Mouse (Mus musculus) stomach, embryonic 14.5 days (tissue): ENCODE results near the gene Foxd3. TPM values are rescaled to one million over a fixed set of nuclear protein-coding genes. Genes with fewer than 3 reads are reported as not detected.
"Not testable (repeated sequence)": the region's sequence is repeated elsewhere in the genome, so short reads cannot be mapped to it uniquely, and the experiment has no call there.

Experiments
- ATAC-seq: fragments of 200-750 bp; cut with Nextera tagmentation; 2 replicates; pipeline ENCODE4 v1.8.0; 2017; ENCODE audit warnings: low read depth, moderate TSS enrichment; ENCODE audit not compliant: insufficient number of reproducible peaks, insufficient read depth, low FRiP score
- H3K27ac ChIP-seq: fragments of 300-500 bp; sonication (generic); 2 replicates; pipeline ENCODE4 v1.5.1; 2014; ENCODE audit warnings: mild to moderate bottlenecking, low read length, moderate library complexity, mixed read lengths
- H3K27me3 ChIP-seq: fragments of 300-500 bp; sonication (generic); 2 replicates; pipeline ENCODE4 v1.6.1; 2014; ENCODE audit warnings: low read length, control low read depth, mixed read lengths; ENCODE audit not compliant: control insufficient read depth, insufficient read depth
- H3K36me3 ChIP-seq: fragments of 300-500 bp; sonication (generic); 2 replicates; pipeline ENCODE4 v1.6.1; 2014; ENCODE audit warnings: mild to moderate bottlenecking, control low read depth, low read length, moderate library complexity, mixed read lengths; ENCODE audit not compliant: control insufficient read depth, insufficient read depth
- H3K4me1 ChIP-seq: fragments of 300-500 bp; sonication (generic); 2 replicates; pipeline ENCODE4 v1.6.1; 2014; ENCODE audit warnings: low read length, control low read depth, mixed read lengths; ENCODE audit not compliant: control insufficient read depth, insufficient read depth
- H3K4me2 ChIP-seq: fragments of 300-500 bp; sonication (generic); replicated peaks from 2 replicates; pipeline ENCODE4 v1.6.1; 2014; ENCODE audit warnings: low read depth, low read length, control low read depth
- H3K4me3 ChIP-seq: fragments of 300-500 bp; sonication (generic); 2 replicates; pipeline ENCODE4 v1.5.1; 2014; ENCODE audit warnings: low read depth, low read length, control low read depth
- H3K9ac ChIP-seq: fragments of 300-500 bp; sonication (generic); replicated peaks from 2 replicates; pipeline ENCODE4 v1.6.1; 2014; ENCODE audit warnings: low read depth, mild to moderate bottlenecking, control low read depth, low read length, moderate library complexity, mixed read lengths
- H3K9me3 ChIP-seq: fragments of 300-500 bp; sonication (generic); 2 replicates; pipeline ENCODE4 v1.6.1; 2016; ENCODE audit warnings: low read depth, low read length, control low read depth; ENCODE audit not compliant: control insufficient read depth
- WGBS: fragments of 180-500 bp; shearing (Covaris S2); extraction: QIAGEN DNeasy Blood & Tissue Kit; methylation state at CpG from one replicate; pipeline ENCODE4 v1.1.7; 2014; 5-methylcytosine and 5-hydroxymethylcytosine counted together
- polyA plus RNA-seq: library from polyadenylated mRNA; unstranded; fragments of >200 nt; fragmentation: Nextera tagmentation; extraction: Ambion mirVana; gene quantifications from 2 replicates; pipeline ENCODE4 v1.2.1, GENCODE M21; 2014

The Foxd3 gene
- polyA plus RNA-seq, result 1.7 and 2.1 TPM in 2 replicates

DNA sequence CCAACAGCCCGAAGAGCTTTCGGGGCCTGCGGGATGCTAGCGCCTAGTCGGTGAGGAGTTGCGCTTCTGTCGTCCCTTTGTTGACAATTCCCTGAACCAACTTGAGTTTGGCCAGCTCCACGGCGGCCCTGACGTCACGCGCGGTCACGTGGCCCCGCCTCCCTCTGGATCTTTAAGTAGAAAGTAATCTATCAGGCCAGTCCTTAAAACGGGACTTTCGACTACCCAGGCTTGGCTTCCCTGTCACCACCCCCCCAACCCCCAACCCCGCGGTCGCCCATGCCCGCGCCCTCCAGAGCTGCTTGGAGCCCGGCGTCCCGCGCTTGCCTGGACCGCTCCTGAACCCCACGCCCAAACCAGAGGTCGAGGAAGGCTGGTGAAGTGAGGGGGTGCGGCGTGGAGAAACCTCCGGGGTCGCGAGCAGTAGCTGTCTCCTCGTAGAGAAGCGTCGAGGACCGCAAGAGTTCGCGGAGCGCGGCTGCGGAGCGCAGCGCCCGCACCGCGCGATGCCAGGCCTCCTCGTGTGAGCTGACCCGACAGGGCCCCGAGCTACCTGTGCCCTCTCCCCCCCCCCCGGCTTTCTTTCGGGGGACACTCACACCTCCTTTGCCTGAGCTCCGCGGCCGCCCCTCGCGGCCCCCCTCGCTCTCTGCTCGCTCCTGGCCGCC lies at the start of gene Foxd3:
TSS of gene Foxd3 (plus strand) at position 363 of the 668 bp plus-strand sequence.
- Histone ChIP-seq H3K9me3 (no peaks in the 10 kb centered on the region), H3K27me3 (peaks cover 55% of the 10 kb centered on the region), H3K36me3 (no peaks in the 10 kb centered on the region), H3K27ac (peak within 1 kb of the TSS; percentile 27; the same call in 1 of the 2 replicates), H3K4me1 (peaks cover 15% of the 10 kb centered on the region; the same call in 1 of the 2 replicates), H3K4me2 (peak within 1 kb of the TSS; percentile 39), H3K9ac (no peak within 1 kb of the TSS), H3K4me3 (peak within 1 kb of the TSS; percentile 26)
- ATAC-seq, result peak; percentile 56
- WGBS, result 2% methylated on average over 55 of the region's 62 CpGs

DNA sequence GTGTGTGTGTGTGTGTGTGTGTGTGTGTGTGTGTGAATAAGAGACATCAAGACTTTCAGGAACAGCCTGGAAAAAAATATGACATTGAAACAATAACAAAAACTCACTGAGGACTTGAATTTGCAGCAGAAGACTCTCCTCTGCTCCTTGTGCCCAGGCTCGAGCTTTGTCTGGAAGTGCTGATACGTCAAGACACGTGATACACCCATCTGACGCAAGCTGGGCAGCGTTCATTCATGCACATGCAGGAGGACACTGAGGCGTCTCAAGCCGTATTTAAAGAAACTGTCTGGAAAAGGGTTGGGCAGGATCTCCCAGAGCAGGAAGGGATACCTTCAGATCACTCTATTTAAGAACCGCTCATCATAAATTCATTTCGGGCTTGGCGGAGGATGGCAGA lies 43.9 kb upstream of the Foxd3 start:
- 87% methylated on average over 10 of the region's 10 CpGs for WGBS
- no peaks in the 10 kb centered on the region for H3K27me3 ChIP-seq

DNA sequence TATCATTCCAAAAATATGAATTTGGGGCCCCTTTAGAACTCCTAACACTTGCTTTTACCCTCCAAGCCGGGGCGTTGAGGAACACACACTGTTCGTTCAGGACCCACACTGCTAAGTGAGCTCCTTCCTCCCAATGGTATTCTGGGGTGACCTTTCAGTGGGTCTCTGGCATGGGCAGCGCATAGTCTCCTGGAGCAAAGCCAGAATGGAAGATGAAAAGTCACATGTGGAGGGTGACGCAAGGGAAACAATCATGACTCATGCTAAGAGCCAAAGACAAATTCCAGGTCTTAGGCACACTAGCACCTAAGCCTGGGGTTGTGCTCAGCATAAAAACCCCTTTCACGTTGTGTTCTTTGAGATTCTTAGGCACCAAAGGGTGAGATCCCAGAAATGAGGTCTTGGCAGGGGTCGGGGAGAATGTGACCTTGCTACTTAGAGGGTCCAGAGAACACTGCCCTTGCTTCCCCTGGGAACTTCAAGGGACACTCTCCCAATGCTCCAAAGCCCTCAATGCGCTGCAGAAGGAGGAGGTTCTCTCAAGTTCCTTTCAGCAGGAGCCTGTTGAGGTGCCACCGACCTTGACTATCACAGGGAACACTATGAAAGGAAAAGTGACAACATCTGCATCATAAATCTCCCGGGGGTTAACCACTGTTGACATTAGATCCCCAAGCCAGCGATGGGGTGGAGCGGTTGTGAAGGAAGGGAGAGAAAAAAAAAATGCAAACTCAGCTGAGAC lies 43.3 kb upstream of the Foxd3 start:
- Histone ChIP-seq H3K9ac (no peak overlapping the region), H3K4me2 (no peak overlapping the region), H3K4me3 (no peak overlapping the region), H3K9me3 (no peaks in the 10 kb centered on the region), H3K27me3 (no peaks in the 10 kb centered on the region), H3K36me3 (no peaks in the 10 kb centered on the region), H3K4me1 (no peaks in the 10 kb centered on the region), H3K27ac (no peak overlapping the region)
- 61% methylated on average over 12 of the region's 12 CpGs for WGBS
- no peak for ATAC-seq

More for the DNA sequence above, 43.9 kb upstream of the Foxd3 start:
- H3K4me1 ChIP-seq, result no peaks in the 10 kb centered on the region
- no peak overlapping the region for H3K27ac ChIP-seq
- H3K4me3 ChIP-seq, result no peak overlapping the region
- no peaks in the 10 kb centered on the region for H3K9me3 ChIP-seq
- no peak for ATAC-seq
- H3K9ac ChIP-seq, result no peak overlapping the region
- no peak overlapping the region for H3K4me2 ChIP-seq
- no peaks in the 10 kb centered on the region for H3K36me3 ChIP-seq

DNA sequence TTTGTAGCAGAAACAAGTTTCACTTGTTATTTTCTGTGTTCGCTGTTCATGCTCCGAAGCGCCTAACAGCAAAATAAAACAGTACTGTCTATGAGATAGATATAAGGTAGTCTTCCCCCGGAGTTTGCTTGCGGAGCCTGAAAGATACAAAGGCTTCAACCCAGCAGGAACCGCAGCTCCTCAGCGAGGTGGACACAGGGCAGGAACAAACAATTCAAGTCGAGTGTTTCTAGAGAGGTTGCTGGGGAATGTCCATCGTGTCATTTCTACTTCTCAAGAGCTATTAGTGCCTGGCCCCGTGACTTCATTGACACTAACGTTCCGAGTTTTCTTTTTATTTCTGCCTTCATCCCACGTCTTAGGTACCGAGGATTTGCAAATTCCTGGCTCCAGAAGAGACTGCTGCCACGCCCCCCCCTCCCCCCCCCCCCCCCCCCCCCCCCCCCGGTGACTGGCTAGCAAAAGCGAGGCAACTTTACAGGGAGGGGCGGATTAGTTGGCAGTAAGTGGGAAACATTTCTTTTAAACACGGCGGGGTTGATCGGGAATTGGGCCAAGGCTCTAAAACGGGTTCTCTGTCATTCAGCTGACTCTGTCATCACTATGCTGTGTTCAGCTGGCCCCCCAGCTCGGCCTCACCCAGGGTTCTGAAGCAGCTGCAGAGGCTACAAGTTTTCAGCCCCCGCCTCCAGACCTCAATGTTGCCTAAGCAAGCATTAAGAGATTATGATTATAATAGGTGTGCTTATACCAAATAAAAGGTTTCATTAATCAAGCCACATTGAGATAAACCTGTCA lies 29.9 kb upstream of the Foxd3 start:
- no peaks in the 10 kb centered on the region for H3K9me3 ChIP-seq
- peak overlapping the region; percentile 35 for H3K4me2 ChIP-seq
- no peaks in the 10 kb centered on the region for H3K36me3 ChIP-seq
- WGBS, result 12% methylated on average over 21 of the region's 24 CpGs
- 0 out of 2 replicates have a peak, but pooled peaks cover 4% of the 10 kb centered on the region for H3K4me1 ChIP-seq
- ATAC-seq, result peak; percentile 37; the same call in 1 of the 2 replicates
- H3K27ac ChIP-seq, result no peak overlapping the region
- H3K4me3 ChIP-seq, result no peak overlapping the region
- H3K9ac ChIP-seq, result no peak overlapping the region; the same call in 1 of the 2 replicates
- no peaks in the 10 kb centered on the region for H3K27me3 ChIP-seq

DNA sequence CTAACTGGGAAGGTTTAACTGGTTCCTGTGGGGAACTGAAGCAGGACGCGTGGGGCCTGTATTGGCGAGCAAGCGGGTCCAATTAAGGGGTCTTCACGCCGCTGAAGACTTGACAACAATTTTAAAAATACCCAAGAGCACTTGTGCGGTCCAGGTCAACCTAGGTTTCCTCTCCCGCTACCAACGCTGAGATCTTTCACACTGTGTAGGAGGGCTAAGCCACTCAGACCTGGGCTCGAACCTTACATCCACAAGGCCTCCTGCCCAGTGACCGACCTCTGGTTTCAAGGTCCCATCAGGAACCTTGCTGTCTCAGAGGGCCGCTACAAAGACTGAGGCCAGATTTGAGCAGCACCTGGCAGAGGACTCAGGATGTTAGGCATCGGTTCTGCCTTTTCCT lies 29.0 kb upstream of the Foxd3 start:
- 0 out of 2 replicates have a peak, but pooled peaks cover 4% of the 10 kb centered on the region for H3K4me1 ChIP-seq
- no peak overlapping the region for H3K27ac ChIP-seq
- H3K27me3 ChIP-seq, result no peaks in the 10 kb centered on the region
- no peak for ATAC-seq
- no peaks in the 10 kb centered on the region for H3K36me3 ChIP-seq
- 62% methylated on average over 13 of the region's 13 CpGs for WGBS
- H3K4me2 ChIP-seq, result no peak overlapping the region
- H3K9ac ChIP-seq, result no peak overlapping the region
- no peak overlapping the region for H3K4me3 ChIP-seq
- H3K9me3 ChIP-seq, result no peaks in the 10 kb centered on the region

DNA sequence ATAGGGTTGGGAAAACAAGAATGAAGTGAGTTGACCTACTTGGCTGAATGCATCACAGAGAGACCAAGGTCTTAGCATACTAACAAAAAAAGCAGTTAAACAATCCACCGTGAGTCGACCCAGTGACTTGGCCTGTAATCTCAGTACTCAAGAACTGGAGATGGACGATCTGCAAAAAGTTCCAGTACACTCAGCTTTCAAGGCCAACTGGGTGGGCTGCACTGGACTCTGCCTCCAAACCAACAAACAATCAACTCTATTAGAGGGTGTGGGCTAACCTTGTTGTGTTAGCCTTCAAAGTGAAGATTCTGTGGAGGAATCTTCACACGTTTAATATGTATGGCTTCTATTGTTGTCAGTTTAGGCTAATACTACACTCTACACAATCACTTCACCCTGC lies 20.1 kb upstream of the Foxd3 start:
- no peaks in the 10 kb centered on the region for H3K4me1 ChIP-seq
- no peaks in the 10 kb centered on the region for H3K9me3 ChIP-seq
- WGBS, result 68% methylated on average over 4 of the region's 4 CpGs
- H3K4me2 ChIP-seq, result no peak overlapping the region
- no peaks in the 10 kb centered on the region for H3K27me3 ChIP-seq
- no peak overlapping the region for H3K27ac ChIP-seq
- H3K36me3 ChIP-seq, result no peaks in the 10 kb centered on the region
- H3K9ac ChIP-seq, result no peak overlapping the region
- no peak overlapping the region for H3K4me3 ChIP-seq
- ATAC-seq, result no peak

DNA sequence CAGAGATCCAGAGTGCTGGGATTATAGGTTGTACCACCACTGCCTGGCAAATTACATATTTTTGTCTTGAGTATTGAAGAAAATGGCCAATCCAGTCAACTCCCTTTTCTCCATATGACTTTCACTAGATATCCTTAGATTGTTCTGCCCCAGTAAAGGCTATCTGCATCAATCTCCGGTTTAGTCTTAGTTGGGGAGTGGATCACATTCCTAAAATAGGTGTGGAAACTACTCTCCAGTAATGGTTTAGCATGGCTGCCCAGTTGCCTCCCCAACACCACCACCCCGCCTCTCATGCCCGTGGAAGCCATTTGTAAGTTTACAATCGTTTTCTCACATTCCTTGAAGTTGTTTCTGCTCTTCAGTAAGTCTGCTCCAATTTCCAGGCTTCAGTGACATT lies 19.4 kb upstream of the Foxd3 start:
- Histone ChIP-seq H3K9me3 (no peaks in the 10 kb centered on the region), H3K27ac (no peak overlapping the region), H3K27me3 (no peaks in the 10 kb centered on the region), H3K4me3 (no peak overlapping the region), H3K36me3 (no peaks in the 10 kb centered on the region), H3K4me1 (no peaks in the 10 kb centered on the region), H3K4me2 (no peak overlapping the region), H3K9ac (no peak overlapping the region)
- 81% methylated on average over 4 of the region's 4 CpGs for WGBS
- ATAC-seq, result no peak

DNA sequence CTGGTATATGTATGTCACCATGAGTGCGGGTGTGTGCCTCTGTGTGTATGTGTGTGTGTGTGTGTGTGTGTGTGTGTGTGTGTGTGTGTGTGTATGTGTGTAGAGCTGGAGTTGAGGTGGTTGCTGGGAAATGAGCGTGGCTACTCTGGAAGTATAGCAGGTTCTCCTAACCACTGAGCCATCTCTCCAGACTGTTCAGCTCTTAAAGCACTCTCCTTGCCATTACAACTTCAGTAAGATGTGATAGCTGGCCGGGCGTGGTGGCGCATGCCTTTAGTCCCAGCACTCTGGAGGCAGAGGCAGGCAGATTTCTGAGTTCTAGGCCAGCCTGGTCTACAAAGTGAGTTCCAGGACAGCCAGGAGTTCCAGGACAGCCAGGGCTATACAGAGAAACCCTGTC lies 15.5 kb upstream of the Foxd3 start:
- H3K4me3 ChIP-seq, H3K27ac ChIP-seq, H3K4me1 ChIP-seq, H3K9me3 ChIP-seq, H3K27me3 ChIP-seq, ATAC-seq, H3K4me2 ChIP-seq, H3K9ac ChIP-seq, H3K36me3 ChIP-seq: not testable (repeated sequence)
- 95% methylated on average over 5 of the region's 5 CpGs for WGBS
